Mouse (Mus musculus) neutrophil, adult 59 days (primary cell): Measurements from ENCODE around the gene 4932414N04Rik. TPM values are rescaled to one million over a fixed set of nuclear protein-coding genes. Genes with fewer than 3 reads are reported as not detected.

Source experiments
- total RNA-seq, 2 experiments: library from RNA; stranded (reverse); gene quantifications; 1 replicate in 1 of 2; 2 replicates in 1 of 2; pipeline ENCODE4 v1.2.4; 2023

The 4932414N04Rik gene
- total RNA-seq: not detected

DNA sequence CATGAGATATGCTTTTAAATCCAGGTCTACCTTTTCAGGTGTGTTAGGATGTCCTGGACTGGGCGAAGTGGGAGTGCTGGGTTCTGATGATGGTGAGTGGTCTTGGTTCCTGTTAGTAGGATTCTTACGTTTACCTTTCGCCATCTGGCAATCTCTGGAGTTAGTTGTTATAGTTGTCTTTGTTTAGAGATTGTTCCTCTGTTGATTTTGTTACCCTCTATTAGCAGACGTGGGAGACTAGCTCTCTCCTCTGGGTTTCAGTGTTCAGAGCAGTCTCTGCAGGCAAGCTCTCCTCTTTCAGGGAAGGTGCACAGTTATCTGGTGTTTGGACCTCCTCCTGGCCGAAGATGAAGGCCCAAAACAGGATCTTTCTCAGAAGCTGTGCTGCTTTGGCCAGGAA is at the start of gene 4932414N04Rik:
4932414N04Rik (plus strand) TSS at position 301 of the 400 bp plus-strand sequence.

Other genes with a start within 250 kb of the 4932414N04Rik start
- gene Stk39, start 184.2 kb upstream of the 4932414N04Rik start, total RNA-seq: 10 to 100 TPM; 32.6 to 42.7 TPM
- not detected for gene 4933409G03Rik, start 74.1 kb upstream of the 4932414N04Rik start, total RNA-seq
- 100 to 1,000 TPM; 240 to 241 TPM for gene Cers6, start 205.0 kb downstream of the 4932414N04Rik start, total RNA-seq